Mouse (Mus musculus): ENCODE results near the gene Gm36864. TPM values are rescaled to one million over a fixed set of nuclear protein-coding genes. Genes with fewer than 3 reads are reported as not detected.
"Not testable (repeated sequence)": the region's sequence is repeated elsewhere in the genome, so short reads cannot be mapped to it uniquely, and the experiment has no call there.

Gene Gm36864
- total RNA-seq (2021) = not detected
- long read RNA-seq, experiment 1 = 0 reads
- long read RNA-seq, experiment 2 = 0 reads

DNA sequence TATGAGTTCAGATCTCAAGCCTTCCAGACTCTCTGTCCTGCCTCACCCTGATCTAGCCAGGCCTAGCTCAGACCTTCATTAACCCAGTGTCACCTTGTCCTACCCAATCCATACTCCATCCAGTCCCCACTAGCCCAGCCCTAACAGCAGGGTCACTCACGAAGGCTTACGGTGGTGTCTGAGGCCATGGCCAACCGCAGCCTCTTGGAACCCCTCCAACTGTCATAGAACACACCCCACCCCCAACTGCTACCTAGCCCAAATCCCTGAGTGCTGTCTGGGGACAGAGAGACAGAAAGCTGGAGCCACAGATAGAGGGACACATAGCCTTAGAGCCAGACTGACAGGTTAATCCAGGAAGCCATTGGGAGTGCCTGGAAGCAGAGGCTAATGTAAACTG, at the start of gene Gm36864:
Gm36864 (plus strand) TSS at position 269 of the 400 bp plus-strand sequence.
- DNase-seq (ENCODE audit: low spot score in 2 of 2) = no peak

DNA sequence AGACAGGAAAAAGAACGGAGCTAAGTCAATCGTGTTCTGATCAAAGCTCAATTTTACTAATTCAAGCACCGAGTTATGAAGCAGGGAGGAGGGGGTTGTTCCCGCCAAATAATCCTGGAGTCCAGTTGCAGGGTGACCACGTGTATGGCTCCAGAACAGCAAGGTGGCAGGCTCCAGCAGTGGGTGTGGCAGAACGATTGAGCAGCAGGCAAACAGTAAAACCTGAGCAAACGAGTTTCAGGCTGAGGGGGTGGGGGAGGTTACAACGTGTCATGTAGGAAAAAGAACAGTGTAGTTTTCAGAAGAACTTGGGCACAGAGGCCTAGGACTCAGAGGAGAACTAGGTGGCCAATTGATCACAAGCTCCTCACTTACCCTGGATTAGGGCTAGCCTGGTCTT, 49.5 kb upstream of the Gm36864 start:
- not testable (repeated sequence) for DNase-seq (ENCODE audit: low spot score in 2 of 2)

DNA sequence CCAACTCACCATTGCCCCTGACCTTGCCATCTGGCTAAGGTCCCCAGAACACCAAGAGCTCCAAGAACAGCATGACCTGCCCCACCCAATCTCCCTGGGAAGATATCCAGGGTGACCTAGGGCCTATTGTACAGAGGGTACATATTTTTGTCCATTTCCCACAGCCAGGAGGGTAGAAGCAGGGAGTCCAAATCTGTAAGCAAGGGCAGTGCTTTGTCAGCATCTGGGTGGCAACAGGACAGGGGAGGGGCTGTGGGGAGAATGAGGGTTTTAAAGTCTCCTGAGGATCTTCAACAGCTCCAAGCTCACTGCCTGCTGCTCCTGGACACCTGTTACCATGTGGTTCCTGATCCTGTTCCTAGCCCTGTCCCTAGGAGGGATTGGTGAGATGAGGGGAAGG, 48.0 kb upstream of the Gm36864 start, which contains the start of gene Klk1b24:
Klk1b24 (plus strand) TSS at position 301 of the 400 bp plus-strand sequence.
- not testable (repeated sequence) for DNase-seq (ENCODE audit: low spot score in 2 of 2)

DNA sequence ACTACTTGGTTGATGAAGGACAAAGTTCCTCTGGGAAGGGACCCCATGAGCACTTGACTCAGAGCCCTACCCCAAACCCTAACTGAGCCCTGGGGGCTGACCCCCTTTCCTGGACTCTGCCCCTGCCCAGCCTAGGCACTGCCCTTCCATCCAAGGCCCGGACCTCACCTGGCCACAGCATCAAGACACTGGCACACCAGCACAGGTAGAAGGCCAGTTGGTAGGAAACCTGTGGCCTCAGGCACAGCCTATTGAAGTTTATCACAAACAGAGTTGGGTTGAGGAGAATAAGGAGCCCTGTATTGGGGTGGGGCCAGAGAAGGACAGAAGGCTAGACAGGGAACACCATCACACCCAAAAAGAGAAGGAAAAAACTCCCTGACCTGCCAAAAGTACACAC, 42.5 kb upstream of the Gm36864 start:
- DNase-seq (ENCODE audit: low spot score in 2 of 2) = not testable (repeated sequence)

DNA sequence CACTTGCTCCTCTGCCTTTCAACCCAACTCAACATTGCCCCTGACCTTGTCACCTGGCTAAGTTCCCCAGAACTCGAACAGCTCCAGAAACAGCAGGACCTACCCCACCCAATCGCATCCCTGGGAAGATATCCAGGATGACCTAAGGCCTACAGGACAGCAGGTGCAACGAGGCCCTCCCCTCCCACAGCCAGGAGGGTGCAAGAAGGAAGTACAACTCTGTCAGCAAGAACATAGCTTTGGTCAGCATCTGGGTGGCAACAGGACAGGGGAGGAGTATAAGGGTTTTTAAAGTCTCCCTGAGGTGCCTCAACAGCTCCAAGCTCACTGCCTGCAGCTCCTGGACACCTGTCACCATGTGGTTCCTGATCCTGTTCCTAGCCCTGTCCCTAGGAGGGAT, 38.1 kb upstream of the Gm36864 start, which contains the start of gene Klk1b3:
Klk1b3 (plus strand) TSS at position 301 of the 400 bp plus-strand sequence.
- DNase-seq (ENCODE audit: low spot score in 2 of 2) = no peak

DNA sequence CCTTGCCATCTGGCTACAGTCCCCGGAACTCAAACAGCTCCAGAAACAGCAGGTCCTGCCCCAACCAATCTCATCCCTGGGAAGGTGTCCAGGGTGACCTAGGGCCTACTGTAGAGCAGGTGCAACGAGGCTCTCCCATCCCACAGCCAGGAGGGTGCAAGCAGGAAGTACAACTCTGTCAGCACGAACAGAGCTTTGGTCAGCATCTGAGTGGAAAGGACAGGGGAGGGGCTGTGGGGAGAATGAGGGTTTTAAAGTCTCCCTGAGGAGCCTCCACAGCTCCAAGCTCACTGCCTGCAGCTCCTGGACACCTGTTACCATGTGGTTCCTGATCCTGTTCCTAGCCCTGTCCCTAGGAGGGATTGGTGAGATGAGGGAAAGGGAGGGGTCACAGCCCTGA, 28.8 kb upstream of the Gm36864 start, which contains the start of gene Klk1b4:
Klk1b4 (plus strand) TSS at position 301 of the 400 bp plus-strand sequence.
- DNase-seq (ENCODE audit: low spot score in 2 of 2) = not testable (repeated sequence)

DNA sequence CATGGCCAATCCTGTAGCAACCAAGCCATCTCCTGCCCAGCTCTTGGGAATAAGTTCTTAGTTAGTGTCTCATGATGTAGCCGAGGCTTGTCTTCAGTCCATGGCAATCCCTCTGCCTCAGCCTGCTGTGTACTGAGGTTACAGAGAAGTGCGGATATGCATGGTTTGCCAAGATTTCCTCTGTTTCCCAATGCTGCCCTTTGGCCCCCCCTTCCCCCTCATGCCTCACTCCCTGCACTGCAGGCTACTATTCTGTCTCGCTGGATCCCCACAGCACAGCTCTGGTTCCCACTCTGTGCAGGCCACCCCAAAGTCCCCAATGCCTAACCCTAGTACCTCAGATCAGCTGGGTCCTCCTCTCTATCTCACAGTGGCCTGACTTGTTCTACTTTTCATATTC, 27.7 kb upstream of the Gm36864 start:
- DNase-seq (ENCODE audit: low spot score in 2 of 2) = no peak

DNA sequence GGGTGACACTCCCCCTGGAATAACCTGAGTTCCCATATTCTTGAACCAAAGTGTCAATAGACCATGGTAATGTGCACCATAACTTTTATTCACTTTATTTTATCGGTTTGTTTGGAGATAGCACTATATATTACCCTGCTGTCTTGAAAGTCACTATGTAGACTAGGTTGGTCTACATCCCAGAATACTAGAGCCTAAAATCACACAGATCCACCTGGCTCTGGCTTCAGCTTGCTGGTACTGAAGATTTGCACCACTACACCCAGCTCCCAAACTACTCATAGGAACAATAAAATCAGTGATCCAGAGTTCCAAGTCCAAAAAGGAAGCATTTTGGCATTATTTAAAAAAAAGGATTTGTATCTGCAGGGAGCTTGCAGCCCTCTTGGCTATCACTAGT, 20.3 kb upstream of the Gm36864 start, which contains the start of gene Klk1b5:
Klk1b5 (plus strand) TSS at position 301 of the 400 bp plus-strand sequence.
- DNase-seq (ENCODE audit: low spot score in 2 of 2) = no peak

DNA sequence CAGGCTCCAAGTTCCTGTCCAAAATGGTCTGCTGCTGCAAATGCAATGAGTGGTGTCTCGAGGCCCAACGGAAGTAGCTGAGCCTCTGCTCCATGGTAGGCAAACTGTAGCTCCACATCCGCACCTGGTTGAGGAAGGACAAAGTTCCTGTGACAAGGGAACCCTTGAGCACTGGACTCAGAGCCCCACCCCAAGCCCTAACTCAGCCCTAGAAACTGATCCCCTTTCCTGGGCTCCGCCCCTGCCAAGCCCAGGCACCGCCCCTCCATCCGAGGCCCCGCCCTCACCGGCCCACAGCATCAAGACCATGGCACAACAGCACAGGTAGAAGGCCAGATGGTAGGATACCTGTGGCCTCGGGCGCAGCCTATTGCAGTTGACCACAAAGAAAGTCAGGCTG, 14.4 kb upstream of the Gm36864 start:
- not testable (repeated sequence) for DNase-seq (ENCODE audit: low spot score in 2 of 2)

DNA sequence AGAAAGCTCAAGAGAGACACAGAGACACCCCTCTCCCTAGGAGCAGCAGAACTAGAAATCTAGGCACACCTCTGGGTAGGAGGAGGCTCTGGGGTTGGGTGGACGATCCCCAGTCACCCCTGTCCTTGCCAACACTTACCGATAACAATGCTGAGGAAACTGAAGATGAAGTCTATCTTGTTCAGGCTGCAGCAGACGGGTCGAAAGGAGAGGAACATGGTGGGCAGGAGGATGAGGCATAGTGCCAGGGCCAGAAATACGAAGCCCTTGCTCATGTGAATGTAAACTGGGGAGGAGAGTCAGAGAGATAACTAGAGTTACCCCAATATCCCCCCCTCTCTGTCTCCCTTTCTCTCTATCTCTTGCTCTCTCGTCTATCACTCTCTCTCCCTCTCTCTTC, 13.6 kb upstream of the Gm36864 start:
- not testable (repeated sequence) for DNase-seq (ENCODE audit: low spot score in 2 of 2)

DNA sequence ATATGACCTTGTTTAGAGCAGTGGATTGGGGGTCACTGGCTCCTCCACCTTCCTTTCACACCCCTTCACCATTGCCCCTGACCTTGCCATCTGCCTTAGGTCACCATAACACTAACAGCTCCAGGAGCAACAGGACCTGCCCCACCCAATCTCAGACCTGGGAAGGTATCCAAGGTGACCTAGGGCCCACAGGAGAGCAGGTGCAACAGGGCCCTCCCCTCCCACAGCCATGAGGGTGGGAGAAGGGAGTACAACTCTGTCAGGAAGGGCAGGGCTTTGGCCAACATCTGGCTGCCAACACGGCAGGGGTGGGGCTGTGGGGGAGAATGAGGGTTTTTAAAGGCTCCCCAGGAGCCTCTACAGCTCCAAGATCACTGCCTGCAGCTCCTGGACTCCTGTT, 10.9 kb upstream of the Gm36864 start, which contains the start of gene Klk1:
Klk1 (plus strand) TSS at position 285 of the 400 bp plus-strand sequence.
- DNase-seq (ENCODE audit: low spot score in 2 of 2) = no peak

DNA sequence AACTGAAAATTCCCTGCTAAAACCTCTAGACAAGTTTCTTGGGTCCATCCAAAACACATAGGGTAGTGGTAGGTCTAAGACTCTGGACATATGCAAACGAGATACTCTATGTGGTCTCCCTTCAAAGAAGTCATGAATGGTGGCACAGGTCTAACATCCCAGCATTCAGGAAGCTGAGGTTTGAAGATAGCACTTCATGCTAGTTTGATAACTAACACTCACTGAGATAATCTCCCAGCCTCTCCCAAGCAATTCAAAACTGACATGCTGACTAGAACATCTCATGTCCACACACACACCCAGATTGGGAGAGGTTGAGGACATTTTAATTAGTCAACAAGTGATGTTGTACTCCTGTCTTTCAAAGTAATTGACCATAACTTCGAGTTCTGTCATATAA, 3.9 kb downstream of the Gm36864 start:
- no peak for DNase-seq (ENCODE audit: low spot score in 2 of 2)

DNA sequence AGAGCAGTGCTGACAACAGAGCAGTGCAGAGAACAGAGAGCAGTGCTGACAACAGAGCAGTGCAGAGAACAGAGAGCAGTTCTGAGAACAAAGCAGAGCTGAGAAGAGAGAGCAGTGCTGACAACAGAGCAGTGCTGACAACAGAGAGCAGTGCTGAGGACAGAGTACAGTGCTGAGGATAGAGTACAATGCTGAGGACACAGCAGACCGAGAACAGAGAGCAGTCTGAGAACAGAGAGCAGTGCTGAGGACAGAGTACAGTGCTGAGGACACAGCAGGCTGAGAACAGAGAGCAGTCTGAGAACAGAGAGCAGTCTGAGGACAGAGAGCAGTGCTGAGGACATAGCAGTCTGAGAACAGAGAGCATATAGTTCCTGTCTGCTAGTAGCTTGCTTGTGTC, 4.7 kb downstream of the Gm36864 start:
- no peak for DNase-seq (ENCODE audit: low spot score in 2 of 2)

DNA sequence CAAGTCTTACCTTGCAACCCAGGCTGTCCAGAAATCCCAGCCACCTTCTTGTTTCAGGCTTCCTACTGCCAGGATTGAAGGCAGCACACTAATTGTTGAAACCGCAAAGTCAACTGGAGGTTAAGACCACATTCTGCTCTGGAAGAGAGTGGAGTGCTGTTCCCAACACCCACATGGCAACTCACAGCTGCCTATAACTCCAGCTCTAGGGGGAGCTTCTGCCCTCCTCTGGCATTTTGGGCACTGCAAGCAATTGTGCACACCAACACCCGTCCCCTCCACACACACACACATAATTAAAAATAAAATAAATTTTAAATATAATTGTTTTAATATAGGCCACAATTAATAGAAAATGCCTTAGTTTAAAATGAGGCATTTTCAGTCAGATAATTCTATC, 5.2 kb downstream of the Gm36864 start:
- no peak for DNase-seq (ENCODE audit: low spot score in 2 of 2)

DNA sequence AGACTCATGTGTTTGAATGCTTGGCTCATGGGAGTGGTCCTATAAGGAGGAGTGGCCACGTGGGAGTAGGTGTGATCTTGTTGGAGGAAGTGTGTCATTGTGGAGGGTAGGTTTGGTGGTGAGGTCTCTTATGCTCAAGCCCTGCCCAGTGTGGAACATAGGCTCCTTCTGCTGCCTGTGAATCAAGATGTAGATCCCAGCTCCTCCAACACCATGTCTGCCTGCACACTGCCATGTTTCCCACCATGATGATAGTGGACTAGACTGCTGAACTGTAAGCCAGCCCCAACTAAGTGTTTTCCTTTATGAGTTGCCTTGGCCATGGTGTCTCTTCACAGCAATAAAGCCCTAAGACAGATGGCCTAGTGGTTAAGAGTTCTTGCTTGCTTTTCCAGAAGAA, 8.1 kb downstream of the Gm36864 start:
- DNase-seq (ENCODE audit: low spot score in 2 of 2) = no peak

DNA sequence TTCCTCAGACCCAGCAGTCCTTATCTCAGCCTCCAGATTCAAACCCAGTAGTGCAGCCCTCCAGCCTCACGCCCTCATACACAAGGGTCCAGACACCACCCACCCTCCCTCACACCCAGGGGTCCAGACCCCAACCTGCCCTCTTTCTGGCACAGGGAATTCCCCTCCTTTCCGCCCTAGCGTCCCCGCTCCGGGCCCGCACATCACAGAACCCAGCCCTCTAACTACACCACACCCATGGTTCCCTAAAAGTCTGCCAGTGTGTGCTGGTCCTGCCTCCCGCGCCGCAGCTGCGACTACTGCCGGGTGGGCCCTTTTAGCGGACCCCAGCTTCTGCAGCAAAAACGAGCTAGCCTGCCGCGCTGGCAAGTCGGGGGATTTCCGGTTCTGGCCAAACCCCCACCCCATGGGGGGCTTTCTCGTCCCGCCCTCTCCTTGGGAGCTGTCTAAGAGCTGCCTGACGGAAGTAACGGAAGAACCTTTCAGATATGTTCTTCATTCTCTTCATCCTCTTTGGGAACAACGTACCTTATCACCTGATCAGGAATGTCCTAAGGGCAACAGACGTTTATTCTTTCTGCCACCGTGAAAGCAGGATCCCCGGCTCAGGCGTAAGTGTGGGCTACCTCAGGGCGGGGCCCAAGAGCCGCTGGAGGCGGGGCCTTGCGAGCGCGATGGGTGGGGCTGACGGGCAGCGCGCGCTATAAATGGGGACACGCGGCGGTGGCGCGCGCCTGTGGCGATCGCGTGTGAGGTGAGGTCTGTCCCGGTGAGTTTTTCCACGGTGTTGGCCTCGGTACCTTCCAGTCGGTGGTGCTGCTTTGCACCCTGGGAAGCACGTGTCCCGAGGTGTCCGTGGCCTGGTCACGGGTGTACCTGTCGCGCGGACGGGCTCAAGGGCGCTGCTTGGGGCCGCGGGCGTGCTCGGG, 10.3 kb downstream of the Gm36864 start, which contains the start of the genes 1700028J19Rik and 2410002F23Rik:
1700028J19Rik (minus strand) TSS at position 641 of the 929 bp plus-strand sequence.
2410002F23Rik (plus strand) TSS at position 668 of the 929 bp plus-strand sequence.
- DNase-seq (ENCODE audit: low spot score in 2 of 2) = peak; percentile 87 to 90

DNA sequence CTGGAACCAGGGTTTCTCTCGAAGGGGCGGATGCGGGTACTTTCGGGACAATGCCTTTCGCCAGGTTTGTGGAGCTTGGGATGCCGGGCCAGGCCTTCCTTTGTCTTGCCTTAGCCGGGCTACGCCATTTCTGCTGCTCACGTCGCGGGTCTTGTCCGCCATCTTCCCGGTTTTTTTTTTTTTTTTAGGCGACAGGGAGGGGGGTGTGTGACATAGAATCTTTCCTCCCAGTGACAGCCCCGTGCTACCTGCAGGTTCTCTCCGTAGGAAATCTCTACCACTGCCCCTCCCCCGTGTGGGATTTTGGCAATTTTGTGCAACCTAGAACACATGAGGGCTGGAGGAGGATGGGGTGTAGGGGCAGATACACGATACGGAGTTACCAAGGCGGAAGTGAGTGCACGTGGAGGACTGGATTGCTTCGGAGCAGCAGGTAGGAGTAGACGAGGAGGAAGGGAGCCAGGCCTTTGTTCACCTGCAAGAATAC, 11.1 kb downstream of the Gm36864 start:
- DNase-seq (ENCODE audit: low spot score in 2 of 2) = peak in 1 of 2 experiments; percentile 38

DNA sequence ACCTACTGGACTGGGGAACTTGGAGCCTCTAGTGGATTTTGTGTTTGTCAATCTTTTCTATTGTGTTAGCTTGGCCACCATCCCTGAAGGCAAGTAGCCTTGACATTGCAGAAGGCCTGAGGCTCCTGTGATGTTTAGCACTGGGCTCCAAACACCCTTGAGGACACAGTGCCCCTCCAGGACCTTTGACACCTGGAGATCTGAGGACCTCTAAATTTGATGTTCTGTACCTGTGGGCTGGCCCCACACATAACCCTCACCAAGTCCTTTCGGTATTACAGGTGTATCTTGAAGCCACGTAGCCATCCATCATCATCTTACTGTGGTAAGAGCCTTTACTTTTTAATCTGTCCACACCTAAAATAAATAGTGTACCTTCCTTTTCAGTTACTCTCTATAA, 12.0 kb downstream of the Gm36864 start:
- no peak for DNase-seq (ENCODE audit: low spot score in 2 of 2)

DNA sequence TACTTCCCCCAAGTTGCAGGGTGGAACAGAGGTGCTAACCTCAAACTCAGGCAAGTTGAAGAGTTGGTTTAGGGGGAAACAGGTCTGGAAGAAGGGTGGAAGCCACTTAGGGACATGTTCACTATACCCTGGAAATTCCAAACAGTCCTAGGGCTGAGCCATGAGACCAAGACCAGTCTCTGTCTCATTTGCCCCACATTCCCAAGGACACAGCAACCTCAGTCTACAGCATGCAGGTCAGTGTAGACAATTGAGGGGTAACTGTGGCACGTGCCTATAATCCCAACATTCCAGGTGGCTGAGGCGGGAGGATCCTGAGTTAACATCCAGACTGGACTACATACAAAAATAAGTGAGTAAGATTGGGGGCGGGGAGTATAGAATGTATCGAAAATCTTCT, 13.3 kb downstream of the Gm36864 start:
- DNase-seq (ENCODE audit: low spot score in 2 of 2) = no peak

DNA sequence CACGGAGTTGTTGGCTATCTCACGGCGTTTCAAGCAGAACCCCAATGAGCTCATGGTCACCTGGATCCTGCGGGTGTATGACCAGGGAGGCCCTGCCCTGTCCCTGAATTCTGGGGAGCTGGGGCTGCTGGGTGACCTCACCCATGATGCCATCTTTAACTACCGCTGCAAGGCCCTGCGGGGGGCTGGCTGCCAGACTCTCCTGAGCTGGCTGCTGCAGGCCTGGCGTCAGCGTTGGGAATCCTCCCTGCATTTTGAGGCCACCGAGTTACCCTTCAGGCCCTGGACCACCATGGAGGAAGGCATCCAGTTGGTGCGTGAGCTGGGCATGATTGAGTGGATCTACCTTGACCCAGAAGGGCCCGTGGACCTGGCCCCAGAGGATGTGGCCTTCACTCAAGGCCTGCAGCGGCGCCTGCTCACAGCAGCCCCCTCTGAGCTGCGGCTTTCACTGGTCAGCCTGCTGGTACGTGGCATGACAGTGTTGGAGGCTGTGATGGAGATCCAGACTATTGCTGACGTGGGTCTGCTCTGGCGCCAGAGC, 14.8 kb downstream of the Gm36864 start:
- not testable (repeated sequence) for DNase-seq (ENCODE audit: low spot score in 2 of 2)

DNA sequence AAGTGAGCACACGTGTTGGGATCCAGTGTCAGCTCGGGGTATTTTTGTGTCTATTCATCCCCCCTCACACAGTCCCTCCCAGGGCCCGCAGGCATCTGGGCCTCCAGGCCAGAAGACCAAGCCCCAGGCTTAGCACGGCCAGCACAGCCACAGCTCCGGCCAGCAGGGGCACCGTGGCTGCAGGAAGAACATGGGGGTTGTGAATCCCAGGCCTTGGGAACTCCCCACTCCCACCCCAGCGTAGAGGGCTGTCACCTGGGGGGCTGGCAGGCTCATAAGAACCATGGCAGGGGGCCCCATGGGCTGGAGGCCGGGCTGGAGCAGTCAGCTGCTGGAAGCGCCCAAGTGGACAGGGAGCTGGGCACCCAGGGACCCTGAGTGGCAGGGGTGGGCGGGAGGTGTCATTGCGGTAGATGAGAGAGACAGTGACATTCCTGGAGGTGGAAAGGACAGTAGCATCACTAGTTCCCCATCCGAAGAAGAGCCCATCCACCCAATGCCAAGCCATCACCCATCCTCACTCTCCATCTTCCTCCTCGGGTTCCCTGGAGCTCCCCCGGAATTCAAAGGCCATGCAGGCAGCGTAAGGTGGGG, 17.1 kb downstream of the Gm36864 start:
- no peak for DNase-seq (ENCODE audit: low spot score in 2 of 2)

Measured in left cerebral cortex, adult 18-20 months (tissue).